Mouse (Mus musculus) forebrain, embryonic 12.5 days (tissue): Measurements from ENCODE around the gene Dnah2. TPM values are rescaled to one million over a fixed set of nuclear protein-coding genes. Genes with fewer than 3 reads are reported as not detected.

ENCODE experiments used
- ATAC-seq: fragments of 200-750 bp; cut with Nextera tagmentation; 2 replicates; pipeline ENCODE4 v1.8.0; 2017; ENCODE audit warnings: moderate TSS enrichment; ENCODE audit not compliant: low FRiP score
- H3K27ac ChIP-seq: fragments of 300-500 bp; sonication (generic); 2 replicates; pipeline ENCODE4 v1.5.1; 2016; ENCODE audit warnings: mild to moderate bottlenecking
- H3K27me3 ChIP-seq: fragments of 300-500 bp; sonication (generic); 2 replicates; pipeline ENCODE4 v1.6.1; 2016; ENCODE audit warnings: mild to moderate bottlenecking
- H3K36me3 ChIP-seq: fragments of 300-500 bp; sonication (generic); replicated peaks from 2 replicates; pipeline ENCODE4 v1.6.1; 2016; ENCODE audit warnings: mild to moderate bottlenecking
- H3K4me1 ChIP-seq: fragments of 300-500 bp; sonication (generic); 2 replicates; pipeline ENCODE4 v1.6.1; 2016
- H3K4me2 ChIP-seq: fragments of 300-500 bp; sonication (generic); 2 replicates; pipeline ENCODE4 v1.6.1; 2016; ENCODE audit warnings: mild to moderate bottlenecking, moderate library complexity
- H3K4me3 ChIP-seq: fragments of 300-500 bp; sonication (generic); replicated peaks from 2 replicates; pipeline ENCODE4 v1.5.1; 2016; ENCODE audit warnings: mild to moderate bottlenecking
- H3K9ac ChIP-seq: fragments of 300-500 bp; sonication (generic); 2 replicates; pipeline ENCODE4 v1.6.1; 2016; ENCODE audit warnings: mild to moderate bottlenecking
- H3K9me3 ChIP-seq: fragments of 300-500 bp; sonication (generic); 2 replicates; pipeline ENCODE4 v1.6.1; 2016
- WGBS: fragments of 180-500 bp; shearing (Covaris S2); methylation state at CpG from one replicate; pipeline ENCODE4 v1.1.7; 2016; 5-methylcytosine and 5-hydroxymethylcytosine counted together
- polyA plus RNA-seq: library from polyadenylated mRNA; unstranded; fragments of >200 nt; fragmentation: Nextera tagmentation; extraction: Ambion mirVana; gene quantifications from 2 replicates; pipeline ENCODE4 v1.2.1, GENCODE M21; 2016

Gene Dnah2
- polyA plus RNA-seq, 1 experiment from 2014 or later: 2.1 TPM

- H3K27ac ChIP-seq: no peak overlapping the region
- 0 out of 2 replicates have a peak, but pooled peaks cover 2% of the 10 kb centered on the region for H3K27me3 ChIP-seq
- H3K4me3 ChIP-seq: no peak overlapping the region
- WGBS: 89% methylated on average over 10 of the region's 10 CpGs
- H3K36me3 ChIP-seq: no peaks in the 10 kb centered on the region
- H3K4me2 ChIP-seq: no peak overlapping the region
- H3K9me3 ChIP-seq: no peaks in the 10 kb centered on the region
- no peaks in the 10 kb centered on the region for H3K4me1 ChIP-seq
- H3K9ac ChIP-seq: no peak overlapping the region
- ATAC-seq: no peak
Measured at GRCm38 (mm10) chr11:69476802-69477201, 72.1 kb downstream of the Dnah2 start.

GRCm38 (mm10) chr11:69474737-69475136 is 74.2 kb downstream of the Dnah2 start:
- WGBS: 64% methylated on average over 5 of the region's 5 CpGs
- Histone ChIP-seq H3K27ac (no peak overlapping the region), H3K4me1 (no peaks in the 10 kb centered on the region), H3K4me3 (no peak overlapping the region), H3K27me3 (0 out of 2 replicates have a peak, but pooled peaks cover 4% of the 10 kb centered on the region), H3K9me3 (no peaks in the 10 kb centered on the region), H3K4me2 (no peak overlapping the region), H3K9ac (no peak overlapping the region), H3K36me3 (no peaks in the 10 kb centered on the region)
- no peak for ATAC-seq

GRCm38 (mm10) chr11:69472687-69473086 is 76.2 kb downstream of the Dnah2 start:
- Histone ChIP-seq H3K36me3 (no peaks in the 10 kb centered on the region), H3K4me2 (no peak overlapping the region), H3K4me3 (no peak overlapping the region), H3K27me3 (0 out of 2 replicates have a peak, but pooled peaks cover 4% of the 10 kb centered on the region), H3K4me1 (no peaks in the 10 kb centered on the region), H3K27ac (no peak overlapping the region), H3K9me3 (no peaks in the 10 kb centered on the region), H3K9ac (no peak overlapping the region)
- no peak for ATAC-seq
- 87% methylated on average over 5 of the region's 5 CpGs for WGBS

- Histone ChIP-seq H3K4me2 (no peak overlapping the region), H3K9ac (no peak overlapping the region), H3K36me3 (no peaks in the 10 kb centered on the region), H3K4me3 (no peak overlapping the region), H3K27me3 (0 out of 2 replicates have a peak, but pooled peaks cover 4% of the 10 kb centered on the region), H3K4me1 (no peaks in the 10 kb centered on the region), H3K27ac (no peak overlapping the region), H3K9me3 (no peaks in the 10 kb centered on the region)
- WGBS: 19% methylated on average over 8 of the region's 8 CpGs
- no peak for ATAC-seq
Measured at GRCm38 (mm10) chr11:69471491-69471890, 77.4 kb downstream of the Dnah2 start.

- Histone ChIP-seq H3K4me1 (no peaks in the 10 kb centered on the region), H3K4me3 (no peak overlapping the region), H3K36me3 (no peaks in the 10 kb centered on the region), H3K9me3 (no peaks in the 10 kb centered on the region), H3K27me3 (0 out of 2 replicates have a peak, but pooled peaks cover 4% of the 10 kb centered on the region), H3K4me2 (no peak overlapping the region), H3K9ac (no peak overlapping the region), H3K27ac (no peak overlapping the region)
- ATAC-seq: no peak
- WGBS: 81% methylated on average over 9 of the region's 9 CpGs
Measured at GRCm38 (mm10) chr11:69469301-69469700, 79.6 kb downstream of the Dnah2 start.

GRCm38 (mm10) chr11:69463996-69464395 is 84.9 kb downstream of the Dnah2 start:
- 92% methylated on average over 7 of the region's 7 CpGs for WGBS
- H3K27me3 ChIP-seq: no peaks in the 10 kb centered on the region

GRCm38 (mm10) chr11:69461568-69461967 is 87.3 kb downstream of the Dnah2 start:
- no peak for ATAC-seq
- no peaks in the 10 kb centered on the region for H3K27me3 ChIP-seq
- H3K4me1 ChIP-seq: peaks cover 8% of the 10 kb centered on the region
- no peak overlapping the region for H3K4me2 ChIP-seq
- H3K4me3 ChIP-seq: no peak overlapping the region
- no peak overlapping the region for H3K27ac ChIP-seq
- H3K9ac ChIP-seq: no peak overlapping the region
- H3K36me3 ChIP-seq: no peaks in the 10 kb centered on the region
- no peaks in the 10 kb centered on the region for H3K9me3 ChIP-seq
- WGBS: 88% methylated on average over 5 of the region's 5 CpGs

More at GRCm38 (mm10) chr11:69463996-69464395, 84.9 kb downstream of the Dnah2 start:
- H3K4me1 ChIP-seq: 0 out of 2 replicates have a peak, but pooled peaks cover 2% of the 10 kb centered on the region
- no peak overlapping the region for H3K4me3 ChIP-seq
- no peak overlapping the region for H3K9ac ChIP-seq
- ATAC-seq: no peak
- H3K9me3 ChIP-seq: no peaks in the 10 kb centered on the region
- H3K27ac ChIP-seq: no peak overlapping the region
- H3K36me3 ChIP-seq: no peaks in the 10 kb centered on the region
- no peak overlapping the region for H3K4me2 ChIP-seq

- peaks cover 8% of the 10 kb centered on the region for H3K4me1 ChIP-seq
- H3K9me3 ChIP-seq: no peaks in the 10 kb centered on the region
- no peak for ATAC-seq
- H3K9ac ChIP-seq: no peak overlapping the region
- H3K27ac ChIP-seq: no peak overlapping the region
- H3K4me2 ChIP-seq: no peak overlapping the region
- WGBS: 84% methylated on average over 4 of the region's 4 CpGs
- no peaks in the 10 kb centered on the region for H3K36me3 ChIP-seq
- no peak overlapping the region for H3K4me3 ChIP-seq
- H3K27me3 ChIP-seq: no peaks in the 10 kb centered on the region
Measured at GRCm38 (mm10) chr11:69459883-69460282, 89.0 kb downstream of the Dnah2 start.

- no peak overlapping the region for H3K4me3 ChIP-seq
- H3K9me3 ChIP-seq: no peaks in the 10 kb centered on the region
- H3K4me1 ChIP-seq: peaks cover 9% of the 10 kb centered on the region
- ATAC-seq: no peak
- H3K9ac ChIP-seq: no peak overlapping the region
- WGBS: 38% methylated on average over 6 of the region's 6 CpGs
- no peaks in the 10 kb centered on the region for H3K36me3 ChIP-seq
- no peak overlapping the region for H3K4me2 ChIP-seq
- no peak overlapping the region for H3K27ac ChIP-seq
- no peaks in the 10 kb centered on the region for H3K27me3 ChIP-seq
Measured at GRCm38 (mm10) chr11:69457006-69457579, 91.8 kb downstream of the Dnah2 start.

GRCm38 (mm10) chr11:69452114-69452867 is 96.6 kb downstream of the Dnah2 start:
- Histone ChIP-seq H3K36me3 (no peaks in the 10 kb centered on the region), H3K9ac (no peak overlapping the region), H3K27ac (no peak overlapping the region), H3K4me3 (no peak overlapping the region), H3K4me2 (no peak overlapping the region), H3K9me3 (no peaks in the 10 kb centered on the region), H3K4me1 (peaks cover 10% of the 10 kb centered on the region), H3K27me3 (no peaks in the 10 kb centered on the region)
- no peak for ATAC-seq
- 64% methylated on average over 23 of the region's 23 CpGs for WGBS

- no peak overlapping the region for H3K4me2 ChIP-seq
- no peak overlapping the region for H3K9ac ChIP-seq
- 0 out of 2 replicates have a peak, but pooled peaks cover 3% of the 10 kb centered on the region for H3K4me1 ChIP-seq
- H3K9me3 ChIP-seq: no peaks in the 10 kb centered on the region
- WGBS: 87% methylated on average over 7 of the region's 7 CpGs
- H3K4me3 ChIP-seq: no peak overlapping the region
- no peak for ATAC-seq
- H3K36me3 ChIP-seq: no peaks in the 10 kb centered on the region
- H3K27ac ChIP-seq: no peak overlapping the region
- no peaks in the 10 kb centered on the region for H3K27me3 ChIP-seq
Measured at GRCm38 (mm10) chr11:69447299-69447698, 101.6 kb downstream of the Dnah2 start.

- H3K4me1 ChIP-seq: no peaks in the 10 kb centered on the region
- 56% methylated on average over 5 of the region's 5 CpGs for WGBS
Measured at GRCm38 (mm10) chr11:69443328-69443727, 105.6 kb downstream of the Dnah2 start.

More at GRCm38 (mm10) chr11:69443328-69443727, 105.6 kb downstream of the Dnah2 start:
- H3K9ac ChIP-seq: no peak overlapping the region
- no peaks in the 10 kb centered on the region for H3K9me3 ChIP-seq
- no peak overlapping the region for H3K4me2 ChIP-seq
- no peaks in the 10 kb centered on the region for H3K27me3 ChIP-seq
- no peaks in the 10 kb centered on the region for H3K36me3 ChIP-seq
- no peak overlapping the region for H3K27ac ChIP-seq
- ATAC-seq: no peak
- H3K4me3 ChIP-seq: no peak overlapping the region
